In the genomic region with DNA sequence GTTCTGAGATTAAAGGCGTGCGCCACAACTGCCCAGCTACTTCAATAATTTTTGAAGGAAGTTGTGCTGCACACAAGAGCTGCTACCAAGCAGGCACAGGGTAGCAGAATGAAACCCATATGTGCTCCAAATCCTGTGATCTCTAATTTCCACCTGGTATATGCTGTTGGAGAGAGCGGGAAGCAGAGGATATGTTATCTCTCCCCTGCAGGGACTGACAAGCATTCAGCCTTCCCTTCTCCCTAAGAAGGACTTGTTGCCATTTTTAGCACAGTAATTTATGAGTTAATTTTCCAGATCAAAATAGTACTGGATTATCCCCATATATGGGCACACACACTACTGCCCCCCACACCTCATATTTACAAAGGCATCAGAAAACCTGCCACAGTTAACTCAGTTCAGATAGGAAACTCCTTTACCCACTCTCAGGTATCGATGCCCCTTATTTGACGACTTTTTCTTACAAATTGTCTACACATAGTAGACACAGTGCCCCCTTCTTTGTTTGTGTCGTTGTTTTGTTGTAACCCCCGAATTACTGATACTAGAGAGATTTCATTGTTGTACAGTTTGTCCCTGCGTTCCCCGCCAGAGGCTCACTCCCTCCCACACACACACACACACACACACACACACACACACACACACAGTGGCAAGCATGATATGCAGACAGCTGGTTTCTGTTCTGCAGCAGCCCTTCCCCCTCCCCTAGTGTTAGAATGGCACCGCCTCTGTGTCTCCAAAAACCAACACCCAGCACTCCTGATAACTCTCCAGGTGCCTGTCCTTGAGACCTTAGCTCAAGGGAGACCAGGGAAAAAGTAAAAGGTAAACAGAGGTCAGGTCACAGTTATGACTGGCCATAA, we compare ENCODE assay signal across 9 mouse cellular contexts. TPM values are rescaled to one million over a fixed set of nuclear protein-coding genes. Genes with fewer than 3 reads are reported as not detected.
A peak's percentile ranks its signal among the peaks of the same experiment; 100 is the strongest.
DNase-seq lines count a peak whose midpoint lies in the region; ATAC-seq lines count a peak whose summit lies in the region.
"Had no signal": no experiment of that assay in that cellular context is flagged by ENCODE, and none has a peak within 500 bp of the region (broad histone marks: within the 10 kb centered on the region; RNA-seq: fewer than 3 reads in every experiment).

No protein-coding gene starts in this region.

- peak; percentile 57 for DNase-seq in adrenal gland, postnatal 10 days
- DNase-seq in adrenal gland, adult 8-10 months, result no peak
- DNase-seq in right cerebral cortex, postnatal 14 days, result peak; percentile 46
- no peak for DNase-seq in right cerebral cortex, adult 2 months (ENCODE audit: low spot score in 2 of 2)
- peak; percentile 68 for DNase-seq in liver, embryonic 13.5 days
- DNase-seq in cerebellum, postnatal 36 days, result no peak
- no peak for DNase-seq in left cerebral cortex, postnatal 4 days

- WGBS in liver, embryonic 13.5 days (ENCODE audit: insufficient replicate concordance), result 17% methylated on average over 10 of the region's 10 CpGs
- 46% methylated on average over 10 of the region's 10 CpGs for WGBS in stomach, embryonic 16.5 days

- H3K9me3 ChIP-seq in liver, embryonic 13.5 days (replicated peaks), result no peaks in the 10 kb centered on the region
- H3K9me3 ChIP-seq in stomach, embryonic 16.5 days (replicated peaks; ENCODE audit: control insufficient read depth, low read length), result no peaks in the 10 kb centered on the region
- H3K9me3 ChIP-seq: embryonic facial prominence, embryonic 12.5 days had no signal

- H3K4me2 ChIP-seq in liver, embryonic 13.5 days, result peak overlapping the region; percentile 71
- peak overlapping the region; percentile 19; the same call in 1 of the 2 replicates for H3K4me2 ChIP-seq in stomach, embryonic 16.5 days (ENCODE audit: low read depth, low read length)
- H3K4me2 ChIP-seq: embryonic facial prominence, embryonic 12.5 days had no signal

- H3K36me3 ChIP-seq in liver, embryonic 13.5 days, result no peaks in the 10 kb centered on the region
- H3K36me3 ChIP-seq in stomach, embryonic 16.5 days (ENCODE audit: control insufficient read depth, insufficient read depth, low read length), result no peaks in the 10 kb centered on the region
- H3K36me3 ChIP-seq: embryonic facial prominence, embryonic 12.5 days had no signal

- peak overlapping the region; percentile 94 for H3K27ac ChIP-seq in liver, embryonic 13.5 days
- peak overlapping the region; percentile 48 for H3K27ac ChIP-seq in stomach, embryonic 16.5 days (ENCODE audit: low read length)
- H3K27ac ChIP-seq: embryonic facial prominence, embryonic 12.5 days had no signal

- H3K9ac ChIP-seq in liver, embryonic 13.5 days, result peak overlapping the region; percentile 60
- no peak overlapping the region for H3K9ac ChIP-seq in stomach, embryonic 16.5 days (ENCODE audit: low read length)
- H3K9ac ChIP-seq: embryonic facial prominence, embryonic 12.5 days had no signal

- intact Hi-C loops in left cerebral cortex, postnatal 4 days (cut with DNase I), result no loop called here

- peaks cover 76% of the 10 kb centered on the region for H3K4me1 ChIP-seq in liver, embryonic 13.5 days (replicated peaks)
- peaks cover 22% of the 10 kb centered on the region; the same call in 1 of the 2 replicates for H3K4me1 ChIP-seq in stomach, embryonic 16.5 days (ENCODE audit: control insufficient read depth, insufficient read depth, low read length)

- H3K4me3 ChIP-seq in liver, embryonic 13.5 days (replicated peaks), result peak overlapping the region; percentile 34
- H3K4me3 ChIP-seq in stomach, embryonic 16.5 days (replicated peaks; ENCODE audit: low read length), result no peak overlapping the region
- H3K4me3 ChIP-seq: embryonic facial prominence, embryonic 12.5 days had no signal

- peak; percentile 74 for ATAC-seq in liver, embryonic 13.5 days (ENCODE audit: low read depth)
- ATAC-seq in stomach, embryonic 16.5 days (ENCODE audit: insufficient read depth, low FRiP score), result no peak

- no peaks in the 10 kb centered on the region for H3K27me3 ChIP-seq in liver, embryonic 13.5 days
- H3K27me3 ChIP-seq in stomach, embryonic 16.5 days (ENCODE audit: control insufficient read depth, insufficient read depth, low read length), result no peaks in the 10 kb centered on the region
- H3K27me3 ChIP-seq: embryonic facial prominence, embryonic 12.5 days had no signal

RNA-seq across cellular contexts. Expression of a gene that starts 7.6 kb away (rescaled TPM):
- total RNA-seq in adrenal gland, postnatal 10 days (2021), result 1,000 to 10,000 TPM; 3,217 to 3,266 TPM
- total RNA-seq in adrenal gland, adult 8-10 months (2022), result 1,000 to 10,000 TPM; 2,109 to 2,569 (median 2,425) TPM
- 680 and 730 TPM in 2 replicates for polyA plus RNA-seq in liver, embryonic 13.5 days (2015; fragmentation: Nextera tagmentation; extraction: Ambion mirVana)
- polyA plus RNA-seq in stomach, embryonic 16.5 days (2015; fragmentation: Nextera tagmentation; extraction: Ambion mirVana), result 794 and 1,006 TPM in 2 replicates
- total RNA-seq in left cerebral cortex, postnatal 4 days (2021), result 1,000 to 10,000 TPM; 1,734 to 1,903 TPM

RNA-seq across cellular contexts. Expression of a gene that starts 50.4 kb away (rescaled TPM):
- 10 to 100 TPM; 35.2 to 50.6 TPM for total RNA-seq in adrenal gland, postnatal 10 days (2021)
- 100 to 1,000 TPM in 2 of 4 experiments, 10 to 100 TPM in 2; 88.4 to 209 (median 152) TPM for total RNA-seq in adrenal gland, adult 8-10 months (2022)
- polyA plus RNA-seq in liver, embryonic 13.5 days (2015; fragmentation: Nextera tagmentation; extraction: Ambion mirVana), result 3.3 and 3.4 TPM in 2 replicates
- polyA plus RNA-seq in stomach, embryonic 16.5 days (2015; fragmentation: Nextera tagmentation; extraction: Ambion mirVana), result 2.2 TPM in 2 replicates
- total RNA-seq in left cerebral cortex, postnatal 4 days (2021), result 10 to 100 TPM; 19.4 to 23.9 TPM

Comparison
In these comparisons a context has a peak if more than half of its experiments do, and no peak if none do; other contexts are left out.
1. DNase-seq: peak in adrenal gland, postnatal 10 days (single experiment), right cerebral cortex, postnatal 14 days (single experiment) and liver, embryonic 13.5 days (single experiment); none in adrenal gland, adult 8-10 months (single experiment), right cerebral cortex, adult 2 months (0 of 2), cerebellum, postnatal 36 days (0 of 2) and left cerebral cortex, postnatal 4 days (single experiment).